Mouse (Mus musculus): ENCODE results near the gene Nrxn1. TPM values are rescaled to one million over a fixed set of nuclear protein-coding genes. Genes with fewer than 3 reads are reported as not detected.

Gene Nrxn1
- polyA plus RNA-seq, 1 experiment from 2014 or later = 12.2 TPM

GRCm38 (mm10) chr17:90376533-90376932, 716.3 kb downstream of the Nrxn1 start:
- H3K4me3 ChIP-seq = no peak overlapping the region
- no peak overlapping the region for H3K9ac ChIP-seq
- no peaks in the 10 kb centered on the region for H3K27me3 ChIP-seq
- no peak overlapping the region for H3K4me2 ChIP-seq (replicated peaks)
- H3K9me3 ChIP-seq = no peaks in the 10 kb centered on the region
- no peak overlapping the region for H3K27ac ChIP-seq
- no peaks in the 10 kb centered on the region for H3K4me1 ChIP-seq
- ATAC-seq (ENCODE audit: low FRiP score, low read depth) = no peak
- no peaks in the 10 kb centered on the region for H3K36me3 ChIP-seq
- 82% methylated on average over 2 of the region's 2 CpGs for WGBS

GRCm38 (mm10) chr17:90362169-90362568, 730.7 kb downstream of the Nrxn1 start:
- no peak overlapping the region for H3K4me2 ChIP-seq (replicated peaks)
- no peaks in the 10 kb centered on the region for H3K27me3 ChIP-seq
- H3K27ac ChIP-seq = no peak overlapping the region
- no peaks in the 10 kb centered on the region for H3K36me3 ChIP-seq
- no peak overlapping the region for H3K4me3 ChIP-seq
- ATAC-seq (ENCODE audit: low FRiP score, low read depth) = no peak
- no peaks in the 10 kb centered on the region for H3K9me3 ChIP-seq
- no peak overlapping the region for H3K9ac ChIP-seq
- WGBS = 90% methylated on average over 4 of the region's 4 CpGs
- H3K4me1 ChIP-seq = no peaks in the 10 kb centered on the region

- no peak overlapping the region for H3K4me3 ChIP-seq
- H3K27ac ChIP-seq = no peak overlapping the region
- H3K27me3 ChIP-seq = no peaks in the 10 kb centered on the region
- H3K9me3 ChIP-seq = no peaks in the 10 kb centered on the region
- H3K9ac ChIP-seq = no peak overlapping the region
- peaks cover 4% of the 10 kb centered on the region; the same call in 1 of the 2 replicates for H3K4me1 ChIP-seq
- no peak; the same call in 1 of the 2 replicates for ATAC-seq (ENCODE audit: low FRiP score, low read depth)
- H3K4me2 ChIP-seq (replicated peaks) = no peak overlapping the region
- H3K36me3 ChIP-seq = no peaks in the 10 kb centered on the region
- 33% methylated on average over 5 of the region's 5 CpGs for WGBS
Measured at GRCm38 (mm10) chr17:90349385-90350095, 743.3 kb downstream of the Nrxn1 start.

GRCm38 (mm10) chr17:90346735-90347475, 746.0 kb downstream of the Nrxn1 start:
- no peak overlapping the region for H3K27ac ChIP-seq
- no peaks in the 10 kb centered on the region for H3K27me3 ChIP-seq
- peaks cover 4% of the 10 kb centered on the region; the same call in 1 of the 2 replicates for H3K4me1 ChIP-seq
- no peaks in the 10 kb centered on the region for H3K36me3 ChIP-seq
- no peak for ATAC-seq (ENCODE audit: low FRiP score, low read depth)
- no peaks in the 10 kb centered on the region for H3K9me3 ChIP-seq
- no peak overlapping the region for H3K4me2 ChIP-seq (replicated peaks)
- H3K9ac ChIP-seq = no peak overlapping the region
- 67% methylated on average over 3 of the region's 3 CpGs for WGBS
- no peak overlapping the region for H3K4me3 ChIP-seq

GRCm38 (mm10) chr17:90333445-90333844, 759.4 kb downstream of the Nrxn1 start:
- WGBS = 77% methylated on average over 1 of the region's 1 CpGs

GRCm38 (mm10) chr17:90323674-90324073, 769.2 kb downstream of the Nrxn1 start:
- peak; percentile 11; the same call in 1 of the 2 replicates for ATAC-seq (ENCODE audit: low FRiP score, low read depth)
- 60% methylated on average over 6 of the region's 6 CpGs for WGBS

More at GRCm38 (mm10) chr17:90333445-90333844, 759.4 kb downstream of the Nrxn1 start:
- H3K4me2 ChIP-seq (replicated peaks) = no peak overlapping the region
- ATAC-seq (ENCODE audit: low FRiP score, low read depth) = no peak
- H3K9ac ChIP-seq = no peak overlapping the region
- no peaks in the 10 kb centered on the region for H3K36me3 ChIP-seq
- no peaks in the 10 kb centered on the region for H3K4me1 ChIP-seq
- no peak overlapping the region for H3K4me3 ChIP-seq
- H3K9me3 ChIP-seq = no peaks in the 10 kb centered on the region
- no peak overlapping the region for H3K27ac ChIP-seq
- no peaks in the 10 kb centered on the region for H3K27me3 ChIP-seq

GRCm38 (mm10) chr17:90272225-90272624, 820.6 kb downstream of the Nrxn1 start:
- no peak overlapping the region for H3K4me2 ChIP-seq (replicated peaks)
- no peak for ATAC-seq (ENCODE audit: low FRiP score, low read depth)
- no peak overlapping the region for H3K4me3 ChIP-seq
- H3K27me3 ChIP-seq = no peaks in the 10 kb centered on the region
- no peak overlapping the region for H3K27ac ChIP-seq
- H3K9me3 ChIP-seq = no peaks in the 10 kb centered on the region
- H3K9ac ChIP-seq = no peak overlapping the region
- no peaks in the 10 kb centered on the region for H3K36me3 ChIP-seq
- WGBS = 62% methylated on average over 4 of the region's 4 CpGs
- no peaks in the 10 kb centered on the region for H3K4me1 ChIP-seq

More at GRCm38 (mm10) chr17:90323674-90324073, 769.2 kb downstream of the Nrxn1 start:
- Histone ChIP-seq H3K4me2 (replicated peaks) (no peak overlapping the region), H3K9me3 (no peaks in the 10 kb centered on the region), H3K9ac (no peak overlapping the region), H3K27ac (no peak overlapping the region), H3K4me3 (no peak overlapping the region), H3K4me1 (no peaks in the 10 kb centered on the region), H3K36me3 (no peaks in the 10 kb centered on the region), H3K27me3 (no peaks in the 10 kb centered on the region)

- H3K4me2 ChIP-seq (replicated peaks) = no peak overlapping the region
- H3K4me3 ChIP-seq = no peak overlapping the region
- WGBS = 28% methylated on average over 4 of the region's 4 CpGs
- H3K27ac ChIP-seq = no peak overlapping the region
- H3K36me3 ChIP-seq = no peaks in the 10 kb centered on the region
- no peak for ATAC-seq (ENCODE audit: low FRiP score, low read depth)
- H3K9ac ChIP-seq = no peak overlapping the region
- no peaks in the 10 kb centered on the region for H3K4me1 ChIP-seq
- no peaks in the 10 kb centered on the region for H3K9me3 ChIP-seq
- no peaks in the 10 kb centered on the region for H3K27me3 ChIP-seq
Measured at GRCm38 (mm10) chr17:90271165-90271564, 821.7 kb downstream of the Nrxn1 start.

- H3K4me3 ChIP-seq = no peak overlapping the region
- no peak for ATAC-seq (ENCODE audit: low FRiP score, low read depth)
- H3K9me3 ChIP-seq = no peaks in the 10 kb centered on the region
- H3K27me3 ChIP-seq = no peaks in the 10 kb centered on the region
- no peak overlapping the region for H3K9ac ChIP-seq
- WGBS = 86% methylated on average over 2 of the region's 2 CpGs
- H3K4me2 ChIP-seq (replicated peaks) = no peak overlapping the region
- no peaks in the 10 kb centered on the region for H3K36me3 ChIP-seq
- no peaks in the 10 kb centered on the region for H3K4me1 ChIP-seq
- no peak overlapping the region for H3K27ac ChIP-seq
Measured at GRCm38 (mm10) chr17:90269143-90269542, 823.7 kb downstream of the Nrxn1 start.

GRCm38 (mm10) chr17:90253451-90254131, 839.3 kb downstream of the Nrxn1 start:
- Histone ChIP-seq H3K27me3 (no peaks in the 10 kb centered on the region), H3K9ac (no peak overlapping the region), H3K4me3 (no peak overlapping the region), H3K4me1 (no peaks in the 10 kb centered on the region), H3K27ac (no peak overlapping the region), H3K36me3 (no peaks in the 10 kb centered on the region), H3K9me3 (no peaks in the 10 kb centered on the region), H3K4me2 (replicated peaks) (no peak overlapping the region)
- ATAC-seq (ENCODE audit: low FRiP score, low read depth) = no peak
- WGBS = 65% methylated on average over 5 of the region's 5 CpGs

GRCm38 (mm10) chr17:90252196-90252595, 840.7 kb downstream of the Nrxn1 start:
- Histone ChIP-seq H3K9me3 (no peaks in the 10 kb centered on the region), H3K4me2 (replicated peaks) (no peak overlapping the region), H3K27me3 (no peaks in the 10 kb centered on the region), H3K36me3 (no peaks in the 10 kb centered on the region), H3K9ac (no peak overlapping the region), H3K4me3 (no peak overlapping the region), H3K27ac (no peak overlapping the region), H3K4me1 (no peaks in the 10 kb centered on the region)
- no peak for ATAC-seq (ENCODE audit: low FRiP score, low read depth)
- 49% methylated on average over 1 of the region's 1 CpGs for WGBS
